Mouse (Mus musculus) hindlimb bud, embryonic 11.5 days (tissue): ENCODE data around the gene Rab15.
A peak's percentile ranks its signal among the peaks of the same experiment; 100 is the strongest.
"Not testable (repeated sequence)": the region's sequence is repeated elsewhere in the genome, so short reads cannot be mapped to it uniquely, and the experiment has no call there.

Experiments used
- DNase-seq: peaks from one replicate; pipeline ENCODE4 v3.0.0-alpha.2; 2012; ENCODE audit warnings: low read depth, low spot score; ENCODE audit errors: extremely low spot score

Gene Rab15

GRCm38 (mm10) chr12:76819816-76820215 is 2.9 kb downstream of the Rab15 start:
- no peak for DNase-seq

GRCm38 (mm10) chr12:76818908-76819307 is 3.8 kb downstream of the Rab15 start:
- DNase-seq, result no peak

- DNase-seq, result no peak
These were observed 4.6 kb downstream of the Rab15 start for GRCm38 (mm10) chr12:76818120-76818519.

- no peak for DNase-seq
These were observed 5.5 kb downstream of the Rab15 start for GRCm38 (mm10) chr12:76817176-76817575.

GRCm38 (mm10) chr12:76816720-76817119 is 6.0 kb downstream of the Rab15 start:
- no peak for DNase-seq

GRCm38 (mm10) chr12:76814120-76814519 is 8.6 kb downstream of the Rab15 start:
- no peak for DNase-seq

- no peak for DNase-seq
These were observed 9.2 kb downstream of the Rab15 start for GRCm38 (mm10) chr12:76813543-76813942.

- no peak for DNase-seq
These were observed 11.7 kb downstream of the Rab15 start for GRCm38 (mm10) chr12:76811006-76811405.

- DNase-seq, result no peak
These were observed 12.2 kb downstream of the Rab15 start for GRCm38 (mm10) chr12:76810491-76810890.

- DNase-seq, result no peak
These were observed 14.9 kb downstream of the Rab15 start for GRCm38 (mm10) chr12:76807796-76808195.

GRCm38 (mm10) chr12:76805056-76805811 is 17.5 kb downstream of the Rab15 start:
- no peak for DNase-seq

- peak; percentile 24 for DNase-seq
These were observed 18.9 kb downstream of the Rab15 start for GRCm38 (mm10) chr12:76803700-76804252.

- no peak for DNase-seq
These were observed 19.7 kb downstream of the Rab15 start for GRCm38 (mm10) chr12:76803028-76803427.

GRCm38 (mm10) chr12:76798008-76798720 is 24.5 kb downstream of the Rab15 start:
- DNase-seq, result no peak

GRCm38 (mm10) chr12:76796938-76797539 is 25.7 kb downstream of the Rab15 start:
- DNase-seq, result no peak

GRCm38 (mm10) chr12:76795350-76795749 is 27.4 kb downstream of the Rab15 start, which contains the start of gene Gpx2:
Gpx2 (minus strand) TSS chr12:76795554.
- DNase-seq, result no peak

- DNase-seq, result not testable (repeated sequence)
These were observed 30.2 kb downstream of the Rab15 start for GRCm38 (mm10) chr12:76792540-76792939.

- DNase-seq, result no peak
These were observed 32.1 kb downstream of the Rab15 start for GRCm38 (mm10) chr12:76790446-76791084.

GRCm38 (mm10) chr12:76784056-76784619 is 38.6 kb downstream of the Rab15 start:
- DNase-seq, result no peak

GRCm38 (mm10) chr12:76780639-76781468 is 41.9 kb downstream of the Rab15 start:
- DNase-seq, result no peak
